In the genomic region with DNA sequence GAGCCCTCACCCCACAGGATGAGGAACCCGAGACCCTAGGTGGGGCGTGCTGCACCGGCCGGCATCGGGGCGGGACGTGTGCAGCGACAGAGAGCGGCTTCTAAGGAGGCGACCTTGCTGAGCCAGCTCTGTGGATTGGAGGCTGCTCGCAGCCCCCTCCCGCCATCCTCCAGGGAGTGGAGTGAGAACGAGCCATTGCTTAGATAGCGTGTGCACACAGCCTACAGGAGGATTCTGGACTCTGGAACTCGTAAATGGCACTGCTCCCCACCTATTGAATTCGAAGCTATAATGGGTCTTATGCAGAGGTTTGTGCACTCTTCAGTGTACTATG, we compare ENCODE assay signal across 8 mouse cellular contexts. TPM values are rescaled to one million over a fixed set of nuclear protein-coding genes. Genes with fewer than 3 reads are reported as not detected.
DNase-seq lines count a peak whose midpoint lies in the region; ATAC-seq and TF ChIP-seq lines count a peak whose summit lies in the region.

A gene (minus strand): TSS at position 205 of the 334 bp plus-strand sequence.

- H3K36me3 ChIP-seq in heart, embryonic 10.5 days: peaks cover 17% of the 10 kb centered on the region; the same call in 1 of the 2 replicates
- H3K36me3 ChIP-seq in MEL (ENCODE audit: control insufficient read depth in 1 of 2, insufficient read depth in 2 of 2, low read length in 2 of 2): peaks cover 0 to 29% of the 10 kb centered on the region in 2 experiments; a peak in 2 of 4 replicates
- no peaks in the 10 kb centered on the region for H3K36me3 ChIP-seq in forebrain, embryonic 16.5 days (ENCODE audit: control insufficient read depth, insufficient read depth)
- H3K36me3 ChIP-seq in limb, embryonic 11.5 days (ENCODE audit: control insufficient read depth, insufficient read depth, low read length): peaks cover 2% of the 10 kb centered on the region; the same call in 1 of the 2 replicates
- 0 out of 2 replicates have a peak, but pooled peaks cover 6% of the 10 kb centered on the region for H3K36me3 ChIP-seq in stomach, embryonic 15.5 days

- H3K4me2 ChIP-seq in forebrain, embryonic 16.5 days (ENCODE audit: low read length): peak within 1 kb of the TSS; percentile 62
- H3K4me2 ChIP-seq in limb, embryonic 11.5 days (ENCODE audit: low read depth, severe bottlenecking): peak within 1 kb of the TSS; percentile 68
- H3K4me2 ChIP-seq in stomach, embryonic 15.5 days: peak within 1 kb of the TSS; percentile 89

- TF ChIP-seq CTCF in MEL (IDR thresholded peaks at IDR 0.05 in 2 of 3, conservative IDR thresholded peaks at IDR 0.05 in 1 of 3; ENCODE audit: control insufficient read depth in 1 of 3, insufficient read depth in 1 of 3, low read depth in 2 of 3, low read length in 3 of 3, poor library complexity in 1 of 3, severe bottlenecking in 1 of 3): no peak

- DNase-seq in heart, embryonic 10.5 days (ENCODE audit: low spot score): no peak
- DNase-seq in heart, adult 11 months: no peak
- no peak for DNase-seq in MEL (ENCODE audit: low read depth, low spot score)
- no peak for DNase-seq in limb, embryonic 11.5 days (ENCODE audit: low spot score)
- no peak for DNase-seq in cerebellum, postnatal 10 days
- DNase-seq in kidney, postnatal 14 days: no peak

- peak within 1 kb of the TSS; percentile 90 for H3K4me3 ChIP-seq in heart, embryonic 10.5 days
- peak within 1 kb of the TSS; percentile 71 to 94 for H3K4me3 ChIP-seq in MEL (ENCODE audit: control insufficient read depth in 1 of 2, insufficient read depth in 1 of 2, low read depth in 2 of 2, low read length in 2 of 2)
- H3K4me3 ChIP-seq in forebrain, embryonic 16.5 days (replicated peaks; ENCODE audit: low read length): peak within 1 kb of the TSS; percentile 69
- H3K4me3 ChIP-seq in limb, embryonic 11.5 days (ENCODE audit: low read depth, low read length): peak within 1 kb of the TSS; percentile 70
- H3K4me3 ChIP-seq in stomach, embryonic 15.5 days (replicated peaks): peak within 1 kb of the TSS; percentile 84

- 1% methylated on average over 16 of the region's 16 CpGs for WGBS in heart, embryonic 10.5 days
- 3% methylated on average over 16 of the region's 16 CpGs for WGBS in forebrain, embryonic 16.5 days
- 2% methylated on average over 16 of the region's 16 CpGs for WGBS in limb, embryonic 11.5 days
- WGBS in stomach, embryonic 15.5 days: 1% methylated on average over 16 of the region's 16 CpGs

- peak within 1 kb of the TSS; percentile 93 for H3K9ac ChIP-seq in MEL (ENCODE audit: control insufficient read depth, low read depth, low read length, poor library complexity, severe bottlenecking)
- peak within 1 kb of the TSS; percentile 76 for H3K9ac ChIP-seq in forebrain, embryonic 16.5 days (replicated peaks; ENCODE audit: low read depth, low read length)
- H3K9ac ChIP-seq in limb, embryonic 11.5 days (ENCODE audit: low read length): peak within 1 kb of the TSS; percentile 91
- H3K9ac ChIP-seq in stomach, embryonic 15.5 days: peak within 1 kb of the TSS; percentile 71

- H3K4me1 ChIP-seq in heart, embryonic 10.5 days: peaks cover 30% of the 10 kb centered on the region
- H3K4me1 ChIP-seq in MEL (ENCODE audit: control insufficient read depth in 1 of 2, insufficient read depth in 2 of 2, low read length in 2 of 2): peaks cover 9 to 24% of the 10 kb centered on the region in 2 experiments
- H3K4me1 ChIP-seq in forebrain, embryonic 16.5 days (replicated peaks; ENCODE audit: control insufficient read depth, insufficient read depth, low read length): peaks cover 11% of the 10 kb centered on the region
- peaks cover 6% of the 10 kb centered on the region for H3K4me1 ChIP-seq in limb, embryonic 11.5 days (ENCODE audit: control insufficient read depth, insufficient read depth, low read length)
- H3K4me1 ChIP-seq in stomach, embryonic 15.5 days: peaks cover 4% of the 10 kb centered on the region; the same call in 1 of the 2 replicates

- ATAC-seq in forebrain, embryonic 16.5 days: no peak
- ATAC-seq in limb, embryonic 11.5 days (ENCODE audit: insufficient number of reproducible peaks, low FRiP score, low TSS enrichment, low read depth): no peak; the same call in 1 of the 2 replicates
- no peak; the same call in 1 of the 2 replicates for ATAC-seq in stomach, embryonic 15.5 days (ENCODE audit: insufficient read depth, low FRiP score, low read depth)

- no peaks in the 10 kb centered on the region for H3K9me3 ChIP-seq in heart, embryonic 10.5 days
- no peaks in the 10 kb centered on the region for H3K9me3 ChIP-seq in MEL (replicated peaks; ENCODE audit: insufficient read depth, low read length)
- H3K9me3 ChIP-seq in forebrain, embryonic 16.5 days (ENCODE audit: control insufficient read depth, low read length): no peaks in the 10 kb centered on the region
- no peaks in the 10 kb centered on the region for H3K9me3 ChIP-seq in limb, embryonic 11.5 days (ENCODE audit: control insufficient read depth, low read length)
- H3K9me3 ChIP-seq in stomach, embryonic 15.5 days: no peaks in the 10 kb centered on the region

- TF ChIP-seq EP300 in MEL (IDR thresholded peaks at IDR 0.05; ENCODE audit: low read depth in 1 of 2, low read length in 2 of 2): no peak

- no peak for TF ChIP-seq RAD21 in MEL (IDR thresholded peaks at IDR 0.05; ENCODE audit: low read depth, low read length)

- H3K27me3 ChIP-seq in heart, embryonic 10.5 days (ENCODE audit: insufficient read depth, poor library complexity, severe bottlenecking): no peaks in the 10 kb centered on the region
- H3K27me3 ChIP-seq in MEL (ENCODE audit: control insufficient read depth in 1 of 2, insufficient read depth in 2 of 2, low read length in 2 of 2): no peaks in the 10 kb centered on the region
- no peaks in the 10 kb centered on the region for H3K27me3 ChIP-seq in forebrain, embryonic 16.5 days (replicated peaks; ENCODE audit: control insufficient read depth, insufficient read depth, low read length)
- no peaks in the 10 kb centered on the region for H3K27me3 ChIP-seq in limb, embryonic 11.5 days (ENCODE audit: control insufficient read depth, insufficient read depth, low read length)
- H3K27me3 ChIP-seq in stomach, embryonic 15.5 days (replicated peaks): no peaks in the 10 kb centered on the region

- H3K27ac ChIP-seq in heart, embryonic 10.5 days: peak within 1 kb of the TSS; percentile 99
- peak within 1 kb of the TSS; percentile 94 for H3K27ac ChIP-seq in MEL (ENCODE audit: control insufficient read depth, low read depth, low read length)
- peak within 1 kb of the TSS; percentile 96 for H3K27ac ChIP-seq in forebrain, embryonic 16.5 days (ENCODE audit: low read length)
- H3K27ac ChIP-seq in limb, embryonic 11.5 days (replicated peaks; ENCODE audit: low read depth, low read length): peak within 1 kb of the TSS; percentile 96
- peak within 1 kb of the TSS; percentile 93 for H3K27ac ChIP-seq in stomach, embryonic 15.5 days

- peaks cover 16% of the 10 kb centered on the region for H3K79me2 ChIP-seq in MEL (ENCODE audit: control insufficient read depth, insufficient read depth, low read length, poor library complexity)

- TF ChIP-seq POLR2A in MEL (IDR thresholded peaks at IDR 0.05; ENCODE audit: control insufficient read depth in 1 of 2, insufficient read depth in 1 of 2, low read depth in 1 of 2, low read length in 2 of 2, poor library complexity in 1 of 2): no peak; a peak in 1 of 4 replicates

TF ChIP-seq in MEL, 35 proteins besides CTCF, POLR2A, EP300 and RAD21:
- TF ChIP-seq MAZ (IDR thresholded peaks at IDR 0.05; ENCODE audit: low read depth, low read length): peak; percentile 1; the same call in 1 of the 2 replicates
- TF ChIP-seq HCFC1 (IDR thresholded peaks at IDR 0.05; ENCODE audit: low read depth, low read length): no peak

RNA-seq across cellular contexts. Expression of the gene that starts here (rescaled TPM):
- polyA plus RNA-seq in heart, embryonic 10.5 days (2016; fragmentation: Nextera tagmentation; extraction: Ambion mirVana): 17.5 and 19.5 TPM in 2 replicates
- total RNA-seq in MEL (2012; rRNA removed): 13.6 and 14.8 TPM in 2 replicates
- 10 to 100 TPM in 1 of 2 experiments, not detected in 1; 12.8 TPM for polyA plus RNA-seq in MEL (2012; ENCODE audit: insufficient read depth in 1 of 2, insufficient read length in 2 of 2, low read depth in 1 of 2, low replicate concordance in 2 of 2, missing spikeins in 1 of 2)
- polyA plus RNA-seq in forebrain, embryonic 16.5 days (2015; fragmentation: Nextera tagmentation; extraction: Ambion mirVana): 39.6 and 44.3 TPM in 2 replicates
- 23.1 and 24.2 TPM in 2 replicates for polyA plus RNA-seq in limb, embryonic 11.5 days (2014; fragmentation: Nextera tagmentation; extraction: Ambion mirVana)
- polyA plus RNA-seq in stomach, embryonic 15.5 days (2015; fragmentation: Nextera tagmentation; extraction: Ambion mirVana): 12.0 and 12.2 TPM in 2 replicates
